Mouse (Mus musculus) midbrain, embryonic 11.5 days (tissue): ENCODE data around the gene Ndufaf2. TPM values are rescaled to one million over a fixed set of nuclear protein-coding genes. Genes with fewer than 3 reads are reported as not detected.

Experiments
- ATAC-seq: fragments of 200-750 bp; cut with Nextera tagmentation; 2 replicates; pipeline ENCODE4 v1.8.0; 2017; ENCODE audit warnings: moderate TSS enrichment, moderate library complexity; ENCODE audit not compliant: low FRiP score
- DNase-seq: peaks from one replicate; pipeline ENCODE4 v3.0.0; 2015; ENCODE audit warnings: low spot score; ENCODE audit errors: missing footprints
- H3K27ac ChIP-seq: fragments of 300-500 bp; sonication (generic); 2 replicates; pipeline ENCODE4 v1.5.1; 2014; ENCODE audit warnings: low read depth, low read length
- H3K27me3 ChIP-seq: fragments of 300-500 bp; sonication (generic); 2 replicates; pipeline ENCODE4 v1.6.1; 2014; ENCODE audit warnings: mild to moderate bottlenecking, low read length, moderate library complexity, mixed read lengths; ENCODE audit not compliant: control insufficient read depth, insufficient read depth
- H3K36me3 ChIP-seq: fragments of 300-500 bp; sonication (generic); 2 replicates; pipeline ENCODE4 v1.6.1; 2014; ENCODE audit warnings: mild to moderate bottlenecking, low read length, moderate library complexity, mixed read lengths; ENCODE audit not compliant: control insufficient read depth, insufficient read depth
- H3K4me1 ChIP-seq: fragments of 300-500 bp; sonication (generic); 2 replicates; pipeline ENCODE4 v1.6.1; 2014; ENCODE audit warnings: low read length; ENCODE audit not compliant: control insufficient read depth, insufficient read depth
- H3K4me2 ChIP-seq: fragments of 300-500 bp; sonication (generic); 2 replicates; pipeline ENCODE4 v1.6.1; 2014; ENCODE audit warnings: mild to moderate bottlenecking, moderate library complexity
- H3K4me3 ChIP-seq: fragments of 300-500 bp; sonication (generic); 2 replicates; pipeline ENCODE4 v1.5.1; 2014; ENCODE audit warnings: low read depth, low read length
- H3K9ac ChIP-seq: fragments of 300-500 bp; sonication (generic); 2 replicates; pipeline ENCODE4 v1.6.1; 2014; ENCODE audit warnings: low read length
- H3K9me3 ChIP-seq: fragments of 300-500 bp; sonication (generic); 2 replicates; pipeline ENCODE4 v1.6.1; 2016; ENCODE audit warnings: low read length; ENCODE audit not compliant: control insufficient read depth
- WGBS: fragments of 180-500 bp; shearing (Covaris S2); extraction: QIAGEN DNeasy Blood & Tissue Kit; methylation state at CpG from one replicate; pipeline ENCODE4 v1.1.7; 2014; 5-methylcytosine and 5-hydroxymethylcytosine counted together
- polyA plus RNA-seq: library from polyadenylated mRNA; unstranded; fragments of >200 nt; fragmentation: Nextera tagmentation; extraction: Ambion mirVana; gene quantifications from 2 replicates; pipeline ENCODE4 v1.2.1, GENCODE M21; 2014

Ndufaf2 gene
- polyA plus RNA-seq, 1 experiment from 2014 or later: 82.4 TPM

GRCm38 (mm10) chr13:108157156-108157555, 1.3 kb downstream of the Ndufaf2 start:
- Histone ChIP-seq H3K27me3 (no peaks in the 10 kb centered on the region), H3K27ac (no peak overlapping the region), H3K9ac (no peak overlapping the region), H3K4me3 (no peak overlapping the region), H3K4me1 (peaks cover 7% of the 10 kb centered on the region), H3K4me2 (no peak overlapping the region; the same call in 1 of the 2 replicates), H3K36me3 (peaks cover 2% of the 10 kb centered on the region; the same call in 1 of the 2 replicates), H3K9me3 (no peaks in the 10 kb centered on the region)
- WGBS: 88% methylated on average over 2 of the region's 2 CpGs
- ATAC-seq (no peak), DNase-seq (no peak)

DNA sequence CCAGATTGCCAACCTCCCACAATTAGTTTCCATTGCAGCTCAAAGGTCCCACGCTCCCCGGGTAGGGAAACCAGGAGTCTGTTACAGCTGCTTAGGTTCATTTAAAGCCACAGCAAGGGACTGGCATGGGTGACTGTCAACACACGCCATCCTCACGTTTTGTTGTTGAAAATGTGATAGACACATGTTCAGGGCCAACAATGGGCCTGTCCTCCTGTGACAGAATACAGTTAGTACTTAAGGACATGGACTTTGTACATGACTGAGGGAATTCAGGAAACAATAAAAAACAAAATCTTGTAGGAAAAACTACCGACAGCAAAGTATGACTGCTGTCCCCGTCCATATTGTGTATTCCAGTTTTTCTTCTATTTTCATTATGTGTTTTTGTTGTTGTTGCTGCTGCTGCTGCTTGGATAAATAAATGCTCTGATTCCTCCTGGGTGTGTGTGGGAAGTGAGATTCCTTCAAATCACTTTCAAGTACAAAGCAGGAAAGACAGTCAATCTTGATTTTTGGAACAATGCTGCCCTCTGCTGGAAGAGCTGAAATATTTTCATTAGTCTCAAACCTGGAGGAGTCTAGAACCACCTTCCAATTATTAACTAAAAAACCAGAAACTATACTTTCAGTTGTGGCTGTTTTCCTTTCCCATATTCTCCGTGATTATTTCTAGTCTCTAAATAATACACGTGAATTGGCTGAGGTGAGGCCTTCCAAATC, 5.6 kb downstream of the Ndufaf2 start:
- no peak overlapping the region for H3K9ac ChIP-seq
- no peak overlapping the region for H3K27ac ChIP-seq
- WGBS: 74% methylated on average over 8 of the region's 8 CpGs
- H3K27me3 ChIP-seq: no peaks in the 10 kb centered on the region
- H3K36me3 ChIP-seq: no peaks in the 10 kb centered on the region
- H3K4me2 ChIP-seq: no peak overlapping the region
- H3K9me3 ChIP-seq: no peaks in the 10 kb centered on the region
- H3K4me3 ChIP-seq: no peak overlapping the region
- DNase-seq (peak; percentile 94), ATAC-seq (peak; percentile 27)
- peaks cover 4% of the 10 kb centered on the region for H3K4me1 ChIP-seq

- Histone ChIP-seq H3K36me3 (no peaks in the 10 kb centered on the region), H3K9ac (no peak overlapping the region), H3K27ac (no peak overlapping the region), H3K9me3 (no peaks in the 10 kb centered on the region), H3K4me2 (no peak overlapping the region), H3K4me1 (no peaks in the 10 kb centered on the region), H3K4me3 (no peak overlapping the region), H3K27me3 (no peaks in the 10 kb centered on the region)
- DNase-seq (peak; percentile 84), ATAC-seq (no peak)
Observed at GRCm38 (mm10) chr13:108151782-108152181, 6.6 kb downstream of the Ndufaf2 start.

DNA sequence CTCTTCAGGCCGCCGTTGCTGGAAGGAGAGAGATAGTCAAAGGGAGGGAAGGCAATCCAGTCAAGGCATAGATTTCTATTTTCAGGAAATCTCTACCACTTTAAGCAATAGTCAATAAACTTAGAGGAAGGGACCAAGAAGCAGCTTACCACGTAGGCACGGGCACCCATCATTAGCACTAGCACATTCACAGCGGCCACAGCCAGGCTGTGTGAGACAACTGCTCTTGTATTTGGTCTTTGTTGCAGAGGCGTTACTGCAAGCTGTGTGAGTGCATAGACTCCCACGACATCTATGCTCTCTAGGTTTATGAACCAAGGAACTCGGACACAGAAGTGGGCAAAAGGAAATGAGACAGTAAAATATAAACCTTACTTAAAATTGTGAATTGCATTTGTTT, 14.3 kb downstream of the Ndufaf2 start:
- no peaks in the 10 kb centered on the region for H3K4me1 ChIP-seq
- H3K4me2 ChIP-seq: no peak overlapping the region
- ATAC-seq (no peak), DNase-seq (no peak)
- WGBS: 94% methylated on average over 8 of the region's 8 CpGs
- H3K4me3 ChIP-seq: no peak overlapping the region
- no peaks in the 10 kb centered on the region for H3K27me3 ChIP-seq
- H3K9ac ChIP-seq: no peak overlapping the region
- no peak overlapping the region for H3K27ac ChIP-seq
- H3K36me3 ChIP-seq: no peaks in the 10 kb centered on the region
- no peaks in the 10 kb centered on the region for H3K9me3 ChIP-seq

- DNase-seq (no peak), ATAC-seq (no peak)
- H3K9me3 ChIP-seq: no peaks in the 10 kb centered on the region
- H3K4me2 ChIP-seq: no peak overlapping the region
- H3K9ac ChIP-seq: no peak overlapping the region
- no peaks in the 10 kb centered on the region for H3K27me3 ChIP-seq
- no peaks in the 10 kb centered on the region for H3K4me1 ChIP-seq
- no peak overlapping the region for H3K4me3 ChIP-seq
- WGBS: 86% methylated on average over 5 of the region's 5 CpGs
- H3K27ac ChIP-seq: no peak overlapping the region
- H3K36me3 ChIP-seq: no peaks in the 10 kb centered on the region
Observed at GRCm38 (mm10) chr13:108138403-108138977, 19.9 kb downstream of the Ndufaf2 start.

DNA sequence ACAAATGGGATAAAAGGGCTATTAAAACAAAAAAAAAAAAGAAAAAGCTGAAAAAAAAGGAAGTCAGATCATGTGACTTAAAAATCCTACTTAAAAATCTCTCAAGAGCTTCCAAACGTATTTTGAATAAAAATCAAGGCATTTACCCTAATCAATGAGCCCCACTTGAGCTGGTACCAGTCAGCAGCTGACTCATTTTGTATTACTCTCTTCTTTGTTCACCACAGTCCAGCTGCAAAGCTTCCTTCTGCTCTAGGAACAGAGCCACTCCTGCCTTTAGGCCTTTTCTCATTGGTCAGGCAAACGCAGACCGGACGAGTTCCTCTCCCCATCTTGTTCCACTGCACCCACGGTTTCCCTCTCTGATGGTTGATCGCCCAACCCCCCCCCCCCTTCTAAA, 22.8 kb downstream of the Ndufaf2 start:
- H3K4me2 ChIP-seq: no peak overlapping the region
- no peaks in the 10 kb centered on the region for H3K27me3 ChIP-seq
- no peak overlapping the region for H3K27ac ChIP-seq
- 72% methylated on average over 6 of the region's 6 CpGs for WGBS
- no peaks in the 10 kb centered on the region for H3K4me1 ChIP-seq
- DNase-seq (no peak), ATAC-seq (no peak)
- H3K9me3 ChIP-seq: no peaks in the 10 kb centered on the region
- no peaks in the 10 kb centered on the region for H3K36me3 ChIP-seq
- H3K4me3 ChIP-seq: no peak overlapping the region
- H3K9ac ChIP-seq: no peak overlapping the region

- no peak overlapping the region for H3K4me2 ChIP-seq
- H3K27ac ChIP-seq: no peak overlapping the region
- no peaks in the 10 kb centered on the region for H3K27me3 ChIP-seq
- H3K4me1 ChIP-seq: no peaks in the 10 kb centered on the region
- no peak for DNase-seq
- ATAC-seq: no peak
- H3K9ac ChIP-seq: no peak overlapping the region
- WGBS: 77% methylated on average over 6 of the region's 6 CpGs
- no peak overlapping the region for H3K4me3 ChIP-seq
- no peaks in the 10 kb centered on the region for H3K9me3 ChIP-seq
- no peaks in the 10 kb centered on the region for H3K36me3 ChIP-seq
Observed at GRCm38 (mm10) chr13:108132031-108132819, 26.2 kb downstream of the Ndufaf2 start.

- Histone ChIP-seq H3K4me3 (no peak overlapping the region), H3K9ac (no peak overlapping the region), H3K27me3 (no peaks in the 10 kb centered on the region), H3K4me2 (no peak overlapping the region), H3K27ac (no peak overlapping the region), H3K4me1 (no peaks in the 10 kb centered on the region), H3K36me3 (no peaks in the 10 kb centered on the region), H3K9me3 (no peaks in the 10 kb centered on the region)
- no peak for ATAC-seq
- DNase-seq: no peak
- 93% methylated on average over 5 of the region's 5 CpGs for WGBS
Observed at GRCm38 (mm10) chr13:108130737-108131136, 27.7 kb downstream of the Ndufaf2 start.

DNA sequence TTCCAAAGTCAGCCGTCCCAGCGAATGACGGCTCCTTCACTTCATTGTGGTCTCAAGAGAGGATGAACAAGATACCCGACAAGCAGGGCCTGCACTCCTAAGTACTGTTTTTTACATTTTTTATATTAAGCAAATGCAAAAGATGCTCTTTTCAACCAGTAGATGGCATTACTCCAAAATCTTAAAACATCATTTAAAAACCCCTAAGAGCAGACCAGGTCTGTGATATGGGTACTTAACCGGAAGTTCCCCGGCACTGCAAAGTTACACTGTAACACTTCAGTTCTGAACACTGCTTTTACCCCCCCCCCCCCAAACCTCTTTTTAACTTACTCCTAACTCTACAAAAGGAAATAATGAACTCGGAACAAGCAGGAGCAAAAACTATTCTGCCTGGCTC, 29.4 kb downstream of the Ndufaf2 start:
- DNase-seq (no peak), ATAC-seq (no peak)
- 68% methylated on average over 7 of the region's 7 CpGs for WGBS
- H3K4me1 ChIP-seq: no peaks in the 10 kb centered on the region
- no peak overlapping the region for H3K9ac ChIP-seq
- H3K4me3 ChIP-seq: no peak overlapping the region
- H3K4me2 ChIP-seq: no peak overlapping the region
- H3K9me3 ChIP-seq: no peaks in the 10 kb centered on the region
- H3K36me3 ChIP-seq: no peaks in the 10 kb centered on the region
- H3K27me3 ChIP-seq: no peaks in the 10 kb centered on the region
- H3K27ac ChIP-seq: no peak overlapping the region
